Comparison of ENCODE assay signal across 21 mouse cellular contexts in genomic region chr2:145158972-145159371, GRCm38 (mm10). TPM values are rescaled to one million over a fixed set of nuclear protein-coding genes. Genes with fewer than 3 reads are reported as not detected.
DNase-seq lines count a peak whose midpoint lies in the region; ATAC-seq lines count a peak whose summit lies in the region.
"Had no signal": no experiment of that assay in that cellular context is flagged by ENCODE, and none has a peak within 500 bp of the region (broad histone marks: within the 10 kb centered on the region; RNA-seq: fewer than 3 reads in every experiment).

No protein-coding gene starts in this region.

- no peak overlapping the region for H3K4me2 ChIP-seq in kidney, embryonic 14.5 days (replicated peaks; ENCODE audit: low read depth, low read length)
- H3K4me2 ChIP-seq: embryonic facial prominence, embryonic 12.5 days; forebrain, embryonic 13.5 days; hindbrain, embryonic 13.5 days; liver, embryonic 11.5 days; midbrain, embryonic 11.5 days; neural tube, embryonic 12.5 days had no signal

- no peaks in the 10 kb centered on the region for H3K9me3 ChIP-seq in kidney, embryonic 14.5 days (ENCODE audit: control insufficient read depth, low read length)
- no peaks in the 10 kb centered on the region for H3K9me3 ChIP-seq in hindbrain, embryonic 10.5 days
- H3K9me3 ChIP-seq: embryonic facial prominence, embryonic 12.5 days; forebrain, embryonic 13.5 days; heart, embryonic 10.5 days; hindbrain, embryonic 13.5 days; neural tube, embryonic 12.5 days had no signal

- H3K27me3 ChIP-seq in kidney, embryonic 14.5 days (ENCODE audit: control insufficient read depth, insufficient read depth, low read length): no peaks in the 10 kb centered on the region
- H3K27me3 ChIP-seq in hindbrain, embryonic 10.5 days (ENCODE audit: insufficient read depth, poor library complexity, severe bottlenecking): no peaks in the 10 kb centered on the region
- H3K27me3 ChIP-seq: embryonic facial prominence, embryonic 12.5 days; forebrain, embryonic 13.5 days; hindbrain, embryonic 13.5 days; neural tube, embryonic 12.5 days had no signal

- no peaks in the 10 kb centered on the region for H3K4me1 ChIP-seq in kidney, embryonic 14.5 days (ENCODE audit: control insufficient read depth, insufficient read depth, low read length)
- no peaks in the 10 kb centered on the region for H3K4me1 ChIP-seq in hindbrain, embryonic 10.5 days (replicated peaks)
- H3K4me1 ChIP-seq: embryonic facial prominence, embryonic 12.5 days; forebrain, embryonic 13.5 days; heart, embryonic 10.5 days; hindbrain, embryonic 13.5 days; neural tube, embryonic 12.5 days had no signal

- no peak for ATAC-seq in kidney, embryonic 14.5 days (ENCODE audit: low FRiP score, low TSS enrichment)
- ATAC-seq in inflammation-experienced regulatory T-cells, adult 6 months: peak; percentile 41
- ATAC-seq: forebrain, embryonic 13.5 days had no signal

- no peak overlapping the region for H3K27ac ChIP-seq in kidney, embryonic 14.5 days (ENCODE audit: low read depth, low read length)
- H3K27ac ChIP-seq in hindbrain, embryonic 10.5 days: no peak overlapping the region
- H3K27ac ChIP-seq: embryonic facial prominence, embryonic 12.5 days; forebrain, embryonic 13.5 days; heart, embryonic 10.5 days; hindbrain, embryonic 13.5 days; macrophage; neural tube, embryonic 12.5 days had no signal

- DNase-seq in kidney, postnatal 14 days: peak; percentile 23
- peak; percentile 92 for DNase-seq in 416B (ENCODE audit: low read depth)
- DNase-seq in Muller cell, postnatal 12 days (ENCODE audit: inconsistent ontology term): peak; percentile 30
- no peak for DNase-seq in spleen, postnatal 14 days (ENCODE audit: low spot score in 2 of 2)
- no peak for DNase-seq in hindbrain, embryonic 10.5 days (ENCODE audit: low spot score)
- DNase-seq: cerebellum, adult 9-10 months; gastrocnemius, postnatal 36 days; lung, adult 18-20 months; right cerebral cortex, adult 18-20 months; thymus, postnatal 14 days had no signal

- WGBS in kidney, embryonic 14.5 days: 88% methylated on average over 1 of the region's 1 CpGs
- 86% methylated on average over 1 of the region's 1 CpGs for WGBS in hindbrain, embryonic 10.5 days

- H3K36me3 ChIP-seq in kidney, embryonic 14.5 days (ENCODE audit: control insufficient read depth, insufficient read depth, low read length): no peaks in the 10 kb centered on the region
- H3K36me3 ChIP-seq in hindbrain, embryonic 10.5 days: no peaks in the 10 kb centered on the region
- H3K36me3 ChIP-seq: embryonic facial prominence, embryonic 12.5 days; heart, embryonic 10.5 days; hindbrain, embryonic 13.5 days; neural tube, embryonic 12.5 days had no signal

- H3K4me3 ChIP-seq in kidney, embryonic 14.5 days (ENCODE audit: low read length): no peak overlapping the region
- H3K4me3 ChIP-seq in hindbrain, embryonic 10.5 days: no peak overlapping the region
- H3K4me3 ChIP-seq: embryonic facial prominence, embryonic 12.5 days; erythroblast, embryonic 14.5 days; forebrain, embryonic 13.5 days; heart, embryonic 10.5 days; hindbrain, embryonic 13.5 days; neural tube, embryonic 12.5 days had no signal

- no peak overlapping the region for H3K9ac ChIP-seq in kidney, embryonic 14.5 days (ENCODE audit: low read depth, low read length)
- H3K9ac ChIP-seq: embryonic facial prominence, embryonic 12.5 days; forebrain, embryonic 13.5 days; hindbrain, embryonic 13.5 days; neural tube, embryonic 12.5 days had no signal

RNA-seq across cellular contexts. Expression of gene Slc24a3, which starts 8.6 kb away (rescaled TPM):
- 2.3 and 2.4 TPM in 2 replicates for polyA plus RNA-seq in kidney, embryonic 14.5 days (2014; fragmentation: Nextera tagmentation; extraction: Ambion mirVana)
- polyA plus RNA-seq in inflammation-experienced regulatory T-cells, adult 6 months (2017; shearing (Covaris generic)): 1 to 10 TPM; 1.1 to 1.7 (median 1.2) TPM
- polyA plus RNA-seq in hindbrain, embryonic 10.5 days (2016; fragmentation: Nextera tagmentation; extraction: Ambion mirVana): 0.71 and 1.2 TPM in 2 replicates

Comparison
In these comparisons a context has a peak if more than half of its experiments do, and no peak if none do; other contexts are left out.
1. DNase-seq: peak in kidney, postnatal 14 days (single experiment), 416B (single experiment) and Muller cell, postnatal 12 days (single experiment); none in spleen, postnatal 14 days (0 of 2) and hindbrain, embryonic 10.5 days (single experiment).